Mouse (Mus musculus): ENCODE measurements around the gene Slk.

The Slk gene

DNA sequence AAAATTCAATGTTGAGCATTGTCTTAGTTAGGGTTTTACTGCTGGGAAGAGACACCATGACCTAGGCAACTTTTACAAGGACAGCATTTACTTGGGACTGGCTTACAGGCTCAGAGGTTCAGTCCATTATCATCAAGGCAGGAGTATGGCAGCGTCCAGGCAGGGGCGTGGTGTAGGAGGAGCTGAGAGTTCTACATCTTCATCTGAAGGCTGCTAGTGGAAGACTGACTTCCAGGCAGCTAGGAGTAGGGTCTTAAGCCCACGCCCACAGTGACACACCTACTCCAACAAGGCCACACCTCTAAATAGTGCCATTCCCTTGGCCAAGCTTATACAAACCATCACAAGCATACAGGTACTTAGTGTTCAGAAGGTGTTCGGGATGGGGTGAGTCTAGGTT, 7.5 kb upstream of the Slk start:
- WGBS: 80% methylated on average over 4 of the region's 4 CpGs

DNA sequence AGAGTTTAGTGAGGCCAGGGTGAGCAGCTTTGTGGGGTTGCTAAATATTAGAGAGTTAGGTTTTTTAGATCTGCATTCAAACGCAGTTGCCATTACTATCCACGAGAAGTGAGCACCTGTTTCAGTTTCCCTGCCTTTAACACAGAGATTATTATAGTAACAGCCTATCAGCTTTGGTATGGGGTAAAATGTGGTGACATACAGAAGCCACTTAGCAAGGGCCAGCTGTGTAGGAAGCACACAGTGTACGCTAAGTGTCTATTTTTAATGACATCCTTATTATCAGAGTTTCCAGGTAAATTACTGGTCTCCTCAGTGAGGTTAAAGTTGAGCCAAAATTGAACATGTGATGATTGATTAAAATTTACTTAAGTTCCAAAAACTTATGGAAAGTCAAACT, 5.8 kb upstream of the Slk start:
- 86% methylated on average over 3 of the region's 3 CpGs for WGBS

DNA sequence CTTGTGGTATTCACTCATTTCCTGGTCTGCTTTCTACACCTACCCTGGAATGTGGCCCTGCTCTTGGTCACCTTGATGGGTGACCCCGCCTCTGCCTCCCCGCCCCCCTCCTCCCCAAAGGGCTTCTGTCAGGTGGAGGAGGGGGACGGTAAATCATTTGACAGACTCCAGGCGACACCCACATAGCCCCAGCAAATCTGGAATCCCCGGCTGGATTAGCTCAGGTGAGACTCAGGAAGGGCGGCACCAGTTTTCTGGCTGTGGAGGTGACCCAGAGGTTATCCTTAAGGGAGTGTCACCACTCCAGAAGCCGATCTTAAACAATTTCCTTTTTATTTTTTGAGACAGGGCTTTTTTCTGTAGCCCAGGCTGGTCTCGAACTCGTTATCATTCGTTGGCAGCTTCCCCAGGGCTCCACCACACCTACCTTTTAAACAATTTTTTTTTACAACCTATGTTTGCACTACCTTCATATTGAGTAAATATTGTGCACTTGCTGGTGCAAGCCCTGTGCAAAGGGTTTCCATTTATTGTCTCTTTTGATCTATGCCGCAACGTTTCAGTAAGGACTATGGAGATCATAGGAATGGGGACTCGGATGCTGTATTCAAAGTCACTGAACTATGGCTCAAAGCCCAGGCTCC, 775 bp upstream of the Slk start:
- WGBS: 35% methylated on average over 13 of the region's 13 CpGs

DNA sequence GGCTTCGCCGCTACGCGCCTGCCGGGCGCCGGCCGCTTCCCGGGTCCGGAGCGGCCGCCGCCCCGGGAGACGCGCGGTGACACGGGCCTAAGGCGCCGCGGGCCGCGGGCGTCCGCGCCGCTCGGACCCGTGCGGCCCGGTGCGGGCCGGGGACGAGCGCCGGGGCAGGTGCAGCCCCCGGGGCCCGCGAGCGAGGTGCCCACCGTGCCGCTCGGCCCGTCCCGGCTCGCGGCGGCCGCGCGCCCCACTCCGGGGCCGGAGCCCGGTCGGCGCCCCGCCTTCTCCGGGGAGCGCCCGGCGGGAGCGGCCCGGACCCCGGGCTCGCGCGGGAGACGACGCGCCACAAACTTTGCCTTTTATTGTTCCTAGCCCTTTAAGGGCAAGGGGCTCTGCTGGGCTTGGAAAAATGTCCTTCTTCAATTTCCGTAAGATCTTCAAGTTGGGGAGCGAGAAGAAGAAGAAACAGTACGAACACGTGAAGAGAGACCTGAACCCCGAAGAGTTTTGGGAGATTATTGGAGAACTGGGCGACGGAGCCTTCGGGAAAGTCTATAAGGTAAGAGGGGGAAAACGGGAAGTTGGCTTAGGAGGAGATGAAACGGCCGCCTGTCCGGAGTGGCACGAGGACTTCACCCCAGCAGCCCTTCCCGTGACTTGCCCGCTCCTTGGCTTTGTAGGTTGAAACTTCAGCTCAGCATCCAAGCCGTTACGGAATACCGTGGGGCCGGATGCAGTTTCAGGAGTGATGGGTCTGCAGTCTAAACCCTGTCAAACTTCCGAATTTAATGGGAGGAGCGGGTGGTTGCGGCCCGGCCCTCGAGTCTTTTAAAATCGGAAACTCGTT, 532 bp downstream of the Slk start:
- WGBS: under 1% methylated on average over 85 of the region's 96 CpGs

DNA sequence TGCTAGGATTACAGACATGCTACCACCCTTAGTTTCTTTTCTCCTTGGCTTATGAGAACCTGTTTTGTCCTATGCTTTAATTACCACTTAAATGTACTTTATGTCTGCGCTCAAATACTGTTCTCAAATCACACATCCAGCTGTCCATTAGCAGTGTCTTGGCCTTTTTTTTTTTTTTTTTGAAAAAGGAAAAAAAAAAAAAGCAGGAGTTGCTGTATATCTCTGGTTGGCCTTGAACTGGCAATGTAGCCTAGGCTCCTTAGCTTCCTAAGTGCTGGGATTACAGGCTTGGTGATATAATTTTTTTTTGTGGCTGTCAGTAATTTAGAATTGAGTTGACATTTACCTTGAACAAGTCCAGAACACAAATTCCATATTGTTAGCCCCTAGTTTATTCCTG, 6.3 kb downstream of the Slk start:
- 94% methylated on average over 1 of the region's 1 CpGs for WGBS

DNA sequence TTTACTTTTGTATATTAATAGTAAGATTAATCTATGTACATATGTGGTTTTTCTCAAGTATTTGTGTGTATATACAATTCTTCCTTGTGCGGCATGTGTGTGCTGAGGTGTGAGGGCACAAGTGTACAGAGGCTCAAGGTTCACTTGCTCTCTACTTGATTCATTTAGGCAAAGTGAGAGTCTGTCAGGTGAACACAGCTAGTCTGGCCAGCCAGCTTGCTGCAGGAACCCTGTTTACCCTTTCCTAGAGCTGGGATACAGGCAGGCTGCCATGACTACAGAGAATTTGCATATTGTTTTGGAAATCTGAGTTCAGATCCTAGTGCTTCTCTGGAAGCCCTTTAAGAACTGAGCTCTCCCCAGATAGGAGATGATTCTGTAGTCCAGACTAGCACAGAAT, 7.5 kb downstream of the Slk start:
- 90% methylated on average over 1 of the region's 1 CpGs for WGBS

DNA sequence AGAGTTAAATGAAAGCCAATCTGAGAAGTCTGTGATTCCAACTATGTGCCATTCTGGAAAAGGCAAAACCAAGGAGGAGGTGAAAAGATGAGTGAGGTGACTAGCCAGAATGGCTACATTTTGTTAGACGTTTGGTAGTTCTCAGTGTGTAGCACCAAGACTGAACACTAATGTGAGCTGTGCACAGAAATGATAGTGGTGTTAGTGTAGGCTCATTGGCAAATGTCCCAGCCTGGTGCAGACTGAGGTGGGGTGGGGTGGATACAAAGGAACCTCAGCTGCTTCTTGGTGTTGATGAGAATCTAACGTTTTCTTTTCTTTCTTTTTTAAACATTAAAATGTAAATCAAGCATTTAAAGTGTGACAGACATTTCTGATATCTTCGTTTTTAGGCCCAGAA, 29.0 kb downstream of the Slk start:
- 29% methylated on average over 3 of the region's 3 CpGs for WGBS

DNA sequence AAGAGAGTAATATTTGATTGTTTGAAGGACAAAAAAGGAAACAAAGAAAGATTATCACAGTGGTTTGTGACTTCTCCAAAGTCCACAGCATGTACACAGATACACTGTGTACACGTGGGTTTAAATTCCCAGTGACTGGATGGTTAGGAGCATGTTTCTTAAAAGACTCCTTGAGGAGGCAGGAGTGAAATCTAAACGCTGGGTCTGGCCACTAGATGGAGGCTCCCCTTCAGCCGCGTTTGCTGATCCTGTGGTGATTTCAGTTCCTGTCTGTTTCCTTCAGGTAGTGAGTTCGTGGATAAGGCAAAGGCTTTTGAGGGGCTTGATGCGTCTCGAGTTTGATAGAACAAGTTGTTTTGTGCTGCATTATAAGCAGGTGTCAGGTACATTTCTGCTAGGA, 34.0 kb downstream of the Slk start:
- 55% methylated on average over 7 of the region's 7 CpGs for WGBS

DNA sequence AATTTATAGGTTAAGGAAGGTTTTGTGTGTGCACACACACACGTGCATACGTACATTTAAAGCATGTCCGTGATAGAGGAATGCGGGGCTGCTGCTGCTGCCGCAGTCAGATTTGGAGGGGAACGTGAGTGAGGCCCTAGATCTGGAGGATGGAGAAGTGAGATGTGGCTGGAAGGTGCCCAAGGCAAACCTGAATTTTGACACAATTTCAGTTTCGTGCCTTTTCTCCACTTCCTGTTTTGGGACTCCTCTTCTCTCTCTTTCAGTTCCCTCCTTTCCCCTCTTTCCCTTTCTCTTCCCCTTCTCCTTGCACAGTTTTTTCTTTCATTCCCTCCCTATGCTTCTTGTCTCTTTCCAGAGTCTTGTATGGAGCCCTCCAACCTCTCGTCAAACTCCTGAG, 42.0 kb downstream of the Slk start:
- WGBS: 83% methylated on average over 8 of the region's 8 CpGs

DNA sequence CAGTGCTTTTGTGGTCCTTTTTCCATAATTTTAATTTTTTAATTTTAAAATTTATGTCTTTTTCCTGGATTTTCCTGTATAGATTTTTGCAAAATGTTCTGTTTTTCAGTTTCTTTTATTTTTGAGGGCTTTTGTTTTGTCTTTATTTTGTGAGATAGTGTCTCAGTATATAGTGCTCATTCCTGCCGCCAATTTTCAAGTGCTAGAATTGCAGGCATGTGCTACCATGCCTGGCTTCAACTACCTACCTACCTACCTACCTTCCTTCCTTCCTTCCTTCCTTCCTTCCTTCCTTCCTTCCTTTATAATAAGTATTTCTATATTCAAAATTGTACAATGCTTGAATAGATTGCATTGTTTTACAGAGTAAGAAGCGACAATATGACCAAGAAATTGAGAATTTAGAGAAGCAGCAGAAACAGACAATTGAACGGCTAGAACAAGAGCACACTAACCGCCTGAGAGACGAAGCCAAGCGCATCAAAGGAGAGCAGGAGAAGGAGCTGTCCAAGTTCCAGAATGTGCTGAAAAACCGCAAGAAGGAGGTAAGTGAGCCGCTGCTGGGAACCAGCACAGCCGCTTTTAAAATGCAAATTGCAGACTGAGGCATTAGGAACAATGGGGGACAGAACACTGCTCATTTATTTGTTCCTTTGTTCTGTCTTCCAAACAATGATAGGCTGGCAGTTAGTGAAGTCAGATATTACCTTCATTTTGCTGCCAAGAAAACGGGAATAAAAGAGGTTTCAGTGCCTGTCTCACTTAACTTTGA, 45.6 kb downstream of the Slk start:
- WGBS: 65% methylated on average over 10 of the region's 10 CpGs

DNA sequence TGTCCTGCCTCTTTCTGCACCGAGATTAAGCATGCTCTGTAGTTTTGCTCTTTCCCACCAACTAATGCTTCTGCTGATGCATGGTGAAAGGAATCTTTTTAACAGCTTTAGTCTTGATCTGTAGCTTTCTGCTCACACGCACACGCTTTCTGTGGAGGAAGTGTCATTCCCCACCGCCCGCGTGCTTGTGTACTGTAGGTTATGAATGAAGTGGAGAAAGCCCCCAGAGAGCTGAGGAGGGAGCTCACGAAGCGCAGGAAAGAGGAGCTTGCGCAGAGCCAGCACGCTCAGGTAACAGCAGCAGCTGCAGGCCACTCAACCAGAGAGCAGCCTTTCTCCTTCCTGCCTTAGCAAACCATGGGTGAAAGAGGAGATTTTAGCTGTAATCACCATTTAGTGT, 48.0 kb downstream of the Slk start:
- WGBS: 64% methylated on average over 10 of the region's 10 CpGs

DNA sequence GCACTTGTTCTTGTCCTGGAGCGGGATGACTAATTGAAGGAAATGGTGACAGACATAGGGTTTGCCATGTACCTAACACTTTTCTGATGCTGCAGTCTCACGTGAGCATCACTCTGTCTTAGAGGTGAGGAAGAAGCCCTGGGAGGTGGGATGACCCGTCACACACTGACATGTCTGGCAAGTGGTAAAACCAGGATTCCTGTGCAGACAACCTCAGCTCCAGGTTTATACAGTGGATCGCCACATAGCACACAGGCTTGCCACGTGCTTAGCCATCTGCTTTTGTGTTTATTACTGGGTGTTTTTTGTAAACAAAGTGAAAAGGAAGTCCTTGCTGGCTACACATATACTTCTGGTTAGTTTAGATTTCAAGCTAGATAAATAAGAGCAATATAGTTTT, 49.6 kb downstream of the Slk start:
- WGBS: 76% methylated on average over 5 of the region's 5 CpGs

DNA sequence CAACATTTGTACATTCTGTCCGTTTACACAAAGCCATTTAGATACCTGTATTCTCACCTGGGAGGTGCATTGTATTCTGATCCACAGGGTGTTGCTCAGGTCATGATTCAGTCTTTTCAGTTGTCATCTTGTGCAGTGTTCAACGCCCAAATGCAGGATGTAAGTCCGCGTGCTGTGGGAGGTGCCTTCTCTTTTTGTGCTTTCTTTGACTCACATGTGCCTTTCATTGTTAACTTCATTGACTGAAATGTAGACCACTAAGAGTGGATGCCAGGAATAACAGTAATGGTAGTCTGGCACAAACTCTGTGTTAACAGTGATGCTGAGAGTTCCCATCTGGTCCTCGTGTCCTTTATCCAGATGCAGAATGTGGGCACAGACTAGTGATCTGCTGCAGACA, 50.9 kb downstream of the Slk start:
- 58% methylated on average over 5 of the region's 5 CpGs for WGBS

DNA sequence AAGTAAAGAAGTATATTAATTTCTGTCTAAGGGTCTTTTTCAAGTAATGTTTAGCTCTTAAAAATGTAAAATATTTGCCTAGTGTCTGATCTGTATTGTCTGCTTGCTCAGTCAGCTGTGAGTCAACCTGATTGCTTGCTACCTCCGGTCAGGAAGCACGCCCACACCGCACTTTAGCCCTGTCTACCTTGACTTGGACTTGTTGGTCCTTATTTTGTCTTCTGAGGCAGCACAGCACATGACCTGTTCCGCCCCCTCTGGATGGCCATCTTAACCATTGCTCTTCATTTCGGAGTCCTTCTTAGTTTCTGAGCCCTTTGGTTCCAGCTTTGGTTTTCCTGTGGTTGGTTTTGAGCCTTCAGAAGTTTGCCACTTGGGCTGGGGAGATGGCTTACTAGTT, 52.3 kb downstream of the Slk start:
- 98% methylated on average over 5 of the region's 5 CpGs for WGBS

DNA sequence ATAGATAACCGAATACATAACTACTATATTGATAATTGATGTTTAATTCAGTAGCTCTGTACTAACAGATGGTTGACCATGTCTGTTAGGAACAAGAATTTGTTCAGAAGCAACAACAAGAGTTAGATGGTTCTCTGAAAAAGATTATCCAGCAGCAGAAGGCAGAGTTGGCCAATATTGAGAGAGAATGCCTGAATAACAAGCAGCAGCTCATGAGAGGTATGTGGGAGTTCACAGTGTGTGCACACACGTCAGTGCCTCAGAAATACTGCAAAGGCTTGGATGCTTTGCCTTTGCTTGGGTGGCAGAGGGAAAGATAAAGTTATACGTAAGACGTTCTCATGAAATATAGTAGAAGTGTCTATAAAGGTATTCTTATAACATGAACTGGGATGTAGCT, 55.9 kb downstream of the Slk start:
- 58% methylated on average over 4 of the region's 4 CpGs for WGBS

DNA sequence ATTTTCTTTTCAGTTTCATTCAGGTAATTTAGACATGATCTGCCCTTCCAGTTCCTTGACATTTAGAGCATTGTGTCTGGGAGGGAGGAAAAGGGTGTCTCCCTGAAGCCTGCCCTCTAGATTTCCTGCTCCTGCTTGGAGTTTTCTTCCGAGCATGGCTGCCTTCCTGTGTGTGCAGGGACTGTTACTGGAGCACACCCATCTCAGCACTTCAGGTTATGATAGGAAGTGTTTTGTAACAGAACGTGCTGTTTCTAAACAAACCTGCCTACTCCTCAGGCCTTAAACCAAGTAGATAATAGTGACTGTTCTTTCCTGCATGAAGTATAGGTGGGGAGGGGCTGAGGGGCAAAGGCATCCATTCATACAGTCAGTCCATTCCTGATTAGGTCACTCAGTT, 64.4 kb downstream of the Slk start:
- 48% methylated on average over 2 of the region's 2 CpGs for WGBS

DNA sequence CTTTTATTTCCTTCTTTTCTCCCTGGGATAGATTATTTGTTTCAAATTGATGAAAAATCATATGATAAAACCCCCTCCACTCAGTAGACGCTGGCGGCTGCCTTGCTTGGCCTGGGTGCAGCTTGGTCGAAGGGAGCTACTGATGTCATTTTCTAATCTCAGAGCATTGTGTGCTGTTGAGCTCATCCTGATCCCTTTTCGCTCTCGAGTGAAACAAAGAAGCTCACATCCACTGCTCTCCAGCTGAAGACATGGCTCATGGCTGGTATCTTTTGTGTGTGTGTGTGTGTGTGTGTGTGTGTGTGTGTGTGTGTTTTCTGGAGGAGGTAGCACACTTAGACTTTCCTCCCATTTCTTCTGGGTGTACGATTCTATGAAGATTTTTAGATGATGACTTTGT, 66.1 kb downstream of the Slk start:
- 45% methylated on average over 6 of the region's 6 CpGs for WGBS

DNA sequence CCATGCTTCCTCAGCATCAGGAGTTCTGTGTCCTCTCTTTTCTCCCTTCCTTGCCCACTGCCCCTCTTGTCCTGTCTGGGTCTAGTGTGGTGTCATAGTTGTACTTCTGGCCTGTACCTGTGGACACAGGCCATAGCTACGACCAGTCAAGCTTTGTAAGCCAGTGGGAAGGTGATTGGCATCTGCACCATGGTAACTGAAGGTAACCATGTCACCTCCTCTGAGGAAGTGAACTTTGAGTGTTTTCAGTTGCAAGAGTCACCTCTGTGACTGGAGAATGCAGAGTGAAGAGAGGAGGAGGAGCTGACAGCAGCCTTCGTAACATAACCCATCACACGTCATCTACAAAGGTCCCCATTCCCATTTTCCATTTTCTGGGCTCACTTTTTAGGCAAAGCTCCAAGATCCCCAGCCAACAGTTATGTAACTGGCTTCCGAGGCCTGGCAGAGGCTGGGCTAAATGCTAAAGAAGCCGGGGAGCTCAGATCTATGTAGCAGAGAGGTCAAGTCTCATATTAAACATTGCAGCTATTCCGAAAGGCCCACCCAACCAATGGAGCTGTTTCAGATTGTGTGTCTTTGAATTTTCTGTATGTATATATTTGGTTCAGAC, 67.1 kb downstream of the Slk start:
- 54% methylated on average over 6 of the region's 6 CpGs for WGBS

DNA sequence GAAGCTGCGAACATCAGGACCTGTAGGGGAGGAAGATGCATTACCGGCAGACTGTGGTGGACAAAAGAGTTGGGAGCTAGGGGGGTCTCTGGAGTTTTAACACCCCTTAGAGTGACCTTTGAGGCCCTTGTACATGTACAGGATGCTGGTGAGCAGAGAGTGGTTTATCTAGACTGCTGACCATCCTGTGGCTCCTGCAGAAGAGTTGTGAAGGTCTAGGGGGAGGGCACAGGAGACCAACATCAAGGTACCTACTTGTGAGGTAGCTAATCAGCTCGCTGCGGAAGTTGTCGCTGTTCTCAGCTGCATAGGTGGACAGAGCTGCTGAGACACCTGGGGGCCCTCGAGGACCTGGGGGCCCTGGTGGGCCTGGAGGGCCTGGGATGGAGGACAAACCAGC, 69.6 kb downstream of the Slk start:
- 93% methylated on average over 6 of the region's 6 CpGs for WGBS

DNA sequence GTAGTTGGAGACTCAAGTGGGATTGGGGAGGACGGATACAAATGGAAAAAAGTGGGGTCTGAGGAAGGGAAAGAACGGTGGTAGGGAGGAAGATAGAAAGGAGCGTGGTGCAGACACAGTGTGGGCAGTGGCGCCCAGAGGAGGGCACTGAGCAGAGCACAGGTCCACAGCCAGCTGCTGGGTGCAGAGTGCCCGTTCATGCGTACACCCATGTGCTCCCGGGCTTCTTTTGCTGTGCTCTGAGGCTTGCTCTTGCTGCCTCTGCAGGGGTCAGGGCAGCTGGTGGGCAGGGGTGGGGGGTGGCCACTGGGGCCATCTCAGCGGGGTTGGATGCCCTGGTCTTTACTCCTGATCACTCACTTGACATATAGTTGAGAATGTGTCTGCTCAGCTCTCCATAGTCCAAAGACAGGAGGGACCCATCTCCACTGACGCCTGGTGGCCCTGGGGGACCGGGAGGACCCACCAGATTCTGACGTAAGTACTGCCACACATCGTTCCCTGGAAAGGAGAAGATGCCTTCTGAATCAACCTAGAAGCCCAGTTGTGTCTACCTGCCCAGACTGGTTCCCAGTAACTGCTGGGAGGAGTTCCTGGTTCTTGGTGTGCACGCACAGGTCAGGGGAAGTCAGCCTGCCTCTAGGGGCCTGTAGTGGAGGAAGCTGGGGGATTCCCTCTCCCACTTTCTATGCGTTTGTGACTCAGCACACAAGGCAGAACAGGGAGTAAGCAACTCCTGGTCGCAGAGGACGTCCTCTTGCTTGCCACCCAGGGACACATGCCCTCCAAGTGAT, 71.1 kb downstream of the Slk start:
- WGBS: 95% methylated on average over 16 of the region's 16 CpGs

DNA sequence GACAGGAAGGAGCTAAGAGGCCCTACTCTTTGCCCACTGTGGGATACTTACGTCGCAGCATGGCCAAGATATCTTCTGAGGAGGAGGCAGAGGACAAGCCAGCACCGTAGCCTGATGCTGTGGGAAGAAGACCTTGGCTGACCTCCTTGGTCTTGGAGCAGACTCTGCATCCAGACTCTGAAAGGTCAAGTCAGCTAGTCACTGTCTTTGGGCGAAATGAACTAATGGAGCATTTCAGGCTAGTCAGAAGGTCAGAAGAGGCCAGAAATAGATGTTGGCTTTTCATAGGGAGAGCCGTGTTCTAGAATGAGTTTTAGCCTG, 71.6 kb downstream of the Slk start:
- 92% methylated on average over 5 of the region's 5 CpGs for WGBS

DNA sequence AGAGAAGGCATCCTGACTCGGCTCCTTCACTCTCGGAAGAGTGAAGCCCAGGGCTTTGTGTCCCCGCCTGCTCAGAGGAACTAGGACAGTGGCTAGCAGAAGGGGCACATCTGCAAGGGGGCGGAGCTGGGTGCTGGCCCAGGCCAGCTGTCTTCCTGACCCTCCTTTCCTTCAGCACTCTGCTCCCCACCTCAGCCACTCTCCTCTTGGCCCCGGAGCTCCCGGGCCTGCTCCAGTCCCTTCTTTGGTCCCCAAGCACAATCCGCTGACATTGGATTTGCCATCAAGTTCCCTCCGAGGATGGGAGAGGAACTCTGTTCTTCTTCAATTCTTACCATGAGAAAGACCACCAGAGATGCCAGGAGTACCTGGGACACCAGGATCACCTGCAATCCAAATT, 72.8 kb downstream of the Slk start:
- 88% methylated on average over 8 of the region's 8 CpGs for WGBS

All from cerebral cortex, adult 2 months (tissue).